Mouse (Mus musculus): ENCODE measurements around the gene Myl7. TPM values are rescaled to one million over a fixed set of nuclear protein-coding genes. Genes with fewer than 3 reads are reported as not detected.

The Myl7 gene
- total RNA-seq, 2 experiments from 2014 or later: not detected

GRCm38 (mm10) chr11:5877421-5877820 lies 21.2 kb downstream of the Myl7 start:
- DNase-seq (ENCODE audit: low spot score in 2 of 2): no peak
- intact Hi-C loops (cut with DNase I): loop anchor here (5.0 kb wide), 1 partner anchor 90 kb away; the partner anchor contains the start of gene Dbnl

GRCm38 (mm10) chr11:5873192-5873591 lies 25.4 kb downstream of the Myl7 start:
- intact Hi-C loops (cut with DNase I): no loop called here
- DNase-seq (ENCODE audit: low spot score in 2 of 2): no peak

GRCm38 (mm10) chr11:5872707-5873106 lies 25.9 kb downstream of the Myl7 start:
- DNase-seq (ENCODE audit: low spot score in 2 of 2): no peak
- intact Hi-C loops (cut with DNase I): no loop called here

- intact Hi-C loops (cut with DNase I): no loop called here
- no peak for DNase-seq (ENCODE audit: low spot score in 2 of 2)
Observed at GRCm38 (mm10) chr11:5870069-5870468, 28.5 kb downstream of the Myl7 start.

- intact Hi-C loops (cut with DNase I): no loop called here
- DNase-seq (ENCODE audit: low spot score in 2 of 2): no peak
Observed at GRCm38 (mm10) chr11:5869331-5869730, 29.3 kb downstream of the Myl7 start.

- intact Hi-C loops (cut with DNase I): no loop called here
- DNase-seq (ENCODE audit: low spot score in 2 of 2): no peak
Observed at GRCm38 (mm10) chr11:5868324-5868723, 30.3 kb downstream of the Myl7 start.

- no peak for DNase-seq (ENCODE audit: low spot score in 2 of 2)
- intact Hi-C loops (cut with DNase I): no loop called here
Observed at GRCm38 (mm10) chr11:5867196-5867595, 31.4 kb downstream of the Myl7 start.

GRCm38 (mm10) chr11:5862394-5863105 lies 36.0 kb downstream of the Myl7 start:
- DNase-seq (ENCODE audit: low spot score in 2 of 2): no peak
- intact Hi-C loops (cut with DNase I): no loop called here

GRCm38 (mm10) chr11:5861678-5862393 lies 36.7 kb downstream of the Myl7 start, which contains the start of gene Aebp1:
Gene Aebp1, plus strand, starts transcription at chr11:5861947.
- no peak for DNase-seq (ENCODE audit: low spot score in 2 of 2)
- intact Hi-C loops (cut with DNase I): no loop called here

GRCm38 (mm10) chr11:5860639-5861038 lies 37.9 kb downstream of the Myl7 start:
- DNase-seq (ENCODE audit: low spot score in 2 of 2): no peak
- intact Hi-C loops (cut with DNase I): no loop called here

GRCm38 (mm10) chr11:5859883-5860550 lies 38.6 kb downstream of the Myl7 start:
- no peak for DNase-seq (ENCODE audit: low spot score in 2 of 2)
- intact Hi-C loops (cut with DNase I): no loop called here

- intact Hi-C loops (cut with DNase I): no loop called here
- DNase-seq (ENCODE audit: low spot score in 2 of 2): no peak
Observed at GRCm38 (mm10) chr11:5858723-5859122, 39.9 kb downstream of the Myl7 start.

- DNase-seq (ENCODE audit: low spot score in 2 of 2): no peak
Observed at GRCm38 (mm10) chr11:5856479-5857130, 42.0 kb downstream of the Myl7 start.

GRCm38 (mm10) chr11:5855902-5856301 lies 42.7 kb downstream of the Myl7 start:
- peak; percentile 24 to 48 for DNase-seq (ENCODE audit: low spot score in 2 of 2)
- intact Hi-C loops (cut with DNase I): no loop called here

More at GRCm38 (mm10) chr11:5856479-5857130, 42.0 kb downstream of the Myl7 start:
- intact Hi-C loops (cut with DNase I): no loop called here

- intact Hi-C loops (cut with DNase I): no loop called here
- DNase-seq (ENCODE audit: low spot score in 2 of 2): no peak
Observed at GRCm38 (mm10) chr11:5855481-5855880, 43.1 kb downstream of the Myl7 start.

GRCm38 (mm10) chr11:5852314-5852713 lies 46.3 kb downstream of the Myl7 start:
- intact Hi-C loops (cut with DNase I): no loop called here
- DNase-seq (ENCODE audit: low spot score in 2 of 2): no peak

- intact Hi-C loops (cut with DNase I): no loop called here
- no peak for DNase-seq (ENCODE audit: low spot score in 2 of 2)
Observed at GRCm38 (mm10) chr11:5851021-5851736, 47.4 kb downstream of the Myl7 start.

GRCm38 (mm10) chr11:5850452-5850851 lies 48.1 kb downstream of the Myl7 start:
- intact Hi-C loops (cut with DNase I): no loop called here
- no peak for DNase-seq (ENCODE audit: low spot score in 2 of 2)

- intact Hi-C loops (cut with DNase I): no loop called here
- no peak for DNase-seq (ENCODE audit: low spot score in 2 of 2)
Observed at GRCm38 (mm10) chr11:5849316-5849715, 49.3 kb downstream of the Myl7 start.

All from left cerebral cortex, postnatal 14 days (tissue).